Mouse (Mus musculus): ENCODE data around the gene Spaca5. TPM values are rescaled to one million over a fixed set of nuclear protein-coding genes. Genes with fewer than 3 reads are reported as not detected.

Gene Spaca5
- polyA plus RNA-seq (2012; rRNA removed): not detected in 2 replicates

DNA sequence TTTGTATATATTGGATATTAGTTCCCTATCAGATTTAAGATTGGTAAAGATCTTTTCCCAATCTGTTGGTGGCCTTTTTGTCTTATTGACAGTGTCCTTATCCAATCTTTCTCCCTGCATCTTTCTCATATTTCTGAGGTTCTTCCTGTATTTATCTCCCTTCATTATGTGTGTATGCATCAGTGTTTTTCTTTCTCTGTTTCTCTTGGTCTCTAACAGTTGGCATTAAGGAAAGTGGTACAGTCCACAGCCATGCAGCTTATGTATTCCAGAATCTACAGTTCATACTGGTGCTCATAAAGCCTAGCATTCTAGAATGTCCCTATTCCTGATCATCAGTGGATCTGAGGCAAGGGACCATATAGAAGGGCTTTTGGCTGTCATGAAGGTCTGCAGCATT is at the start of gene Spaca5:
Gene Spaca5 (plus strand): TSS at position 301 of the 400 bp plus-strand sequence.
- no peak within 1 kb of the TSS for H3K4me3 ChIP-seq (ENCODE audit: control insufficient read depth, insufficient read depth, low read length)
- no peaks in the 10 kb centered on the region for H3K36me3 ChIP-seq (ENCODE audit: control insufficient read depth, insufficient read depth, low read length)
- no peak for DNase-seq
- no peak within 1 kb of the TSS for H3K27ac ChIP-seq (ENCODE audit: control insufficient read depth, insufficient read depth, low read length)
- TF ChIP-seq POLR2A (IDR thresholded peaks at IDR 0.05; ENCODE audit: control insufficient read depth, extremely low read depth, insufficient read depth, low read length, poor library complexity) (no peak), CTCF (IDR thresholded peaks at IDR 0.05; ENCODE audit: borderline replicate concordance, control insufficient read depth, extremely low read depth, insufficient read depth, low read length, poor library complexity) (no peak)
- H3K27me3 ChIP-seq (ENCODE audit: control insufficient read depth, insufficient read depth, low read length): no peaks in the 10 kb centered on the region
- H3K4me1 ChIP-seq (replicated peaks; ENCODE audit: control insufficient read depth, insufficient read depth, low read length): no peaks in the 10 kb centered on the region

DNA sequence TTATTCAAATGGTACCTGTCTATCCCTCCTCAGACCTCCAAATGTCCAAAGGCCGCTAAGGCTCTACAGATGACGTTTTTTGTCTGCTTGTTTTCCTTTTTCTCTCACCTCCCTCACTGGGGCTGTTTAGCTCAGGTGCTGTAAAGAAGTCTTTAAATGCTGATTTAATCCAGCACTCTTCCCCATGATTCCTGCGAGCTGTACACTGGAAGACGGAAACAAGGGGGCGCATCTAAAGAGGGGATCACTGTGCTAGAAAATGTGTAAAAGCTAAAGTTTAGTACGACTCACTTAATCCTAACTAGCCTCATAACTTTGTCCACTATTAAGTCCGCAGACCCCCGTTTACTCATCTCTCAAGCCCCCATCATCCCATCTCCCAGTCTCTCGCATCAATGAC is 6.7 kb upstream of the Spaca5 start:
- no peaks in the 10 kb centered on the region for H3K36me3 ChIP-seq (ENCODE audit: control insufficient read depth, insufficient read depth, low read length)
- TF ChIP-seq POLR2A (IDR thresholded peaks at IDR 0.05; ENCODE audit: control insufficient read depth, extremely low read depth, insufficient read depth, low read length, poor library complexity) (no peak), CTCF (IDR thresholded peaks at IDR 0.05; ENCODE audit: borderline replicate concordance, control insufficient read depth, extremely low read depth, insufficient read depth, low read length, poor library complexity) (no peak)
- no peak overlapping the region for H3K27ac ChIP-seq (ENCODE audit: control insufficient read depth, insufficient read depth, low read length)
- no peak for DNase-seq
- H3K4me3 ChIP-seq (ENCODE audit: control insufficient read depth, insufficient read depth, low read length): peak overlapping the region; percentile 79
- H3K27me3 ChIP-seq (ENCODE audit: control insufficient read depth, insufficient read depth, low read length): no peaks in the 10 kb centered on the region
- H3K4me1 ChIP-seq (replicated peaks; ENCODE audit: control insufficient read depth, insufficient read depth, low read length): no peaks in the 10 kb centered on the region; the same call in 1 of the 2 replicates
- whole genome bisulfite sequencing: 15% methylated on average over 9 of the region's 9 CpGs

DNA sequence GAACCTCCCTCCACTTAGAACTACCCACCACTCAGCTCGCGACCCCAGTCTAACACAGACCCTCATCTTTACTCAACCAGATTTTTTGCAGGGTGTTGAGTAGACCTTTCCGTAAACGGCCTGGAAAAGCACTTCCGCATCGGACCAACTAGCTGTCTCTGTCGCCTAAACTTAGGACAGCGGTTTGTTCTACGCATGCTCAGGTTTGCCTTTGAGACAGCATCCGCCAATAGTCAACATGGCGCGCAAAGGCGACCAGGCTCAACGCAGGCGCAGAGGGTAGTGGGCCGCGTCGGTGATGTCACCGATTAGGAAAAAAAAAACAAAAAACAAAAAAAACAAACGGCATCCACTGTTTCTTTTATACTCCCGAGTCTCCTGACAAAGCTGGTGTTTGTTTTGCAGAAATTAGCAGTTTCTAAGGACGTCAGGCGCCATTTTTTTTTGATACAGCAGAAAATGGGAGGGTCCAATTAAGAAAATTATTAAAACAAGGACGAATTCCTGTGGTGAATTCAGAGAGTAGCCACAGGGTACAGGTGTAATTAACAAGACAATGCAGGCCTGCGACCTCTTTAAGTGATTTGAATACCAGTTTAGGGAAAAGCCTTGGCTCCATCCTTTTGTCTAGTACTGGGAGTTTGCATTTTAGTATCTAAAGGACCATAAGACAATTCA is 6.2 kb upstream of the Spaca5 start, which contains the start of gene Zfp182:
Gene Zfp182 (minus strand): TSS at position 451 of the 678 bp plus-strand sequence.
- no peaks in the 10 kb centered on the region for H3K36me3 ChIP-seq (ENCODE audit: control insufficient read depth, insufficient read depth, low read length)
- no peak within 1 kb of the TSS for H3K27ac ChIP-seq (ENCODE audit: control insufficient read depth, insufficient read depth, low read length)
- no peaks in the 10 kb centered on the region; the same call in 1 of the 2 replicates for H3K4me1 ChIP-seq (replicated peaks; ENCODE audit: control insufficient read depth, insufficient read depth, low read length)
- 6% methylated on average over 25 of the region's 25 CpGs for WGBS
- no peaks in the 10 kb centered on the region for H3K27me3 ChIP-seq (ENCODE audit: control insufficient read depth, insufficient read depth, low read length)
- TF ChIP-seq CTCF (IDR thresholded peaks at IDR 0.05; ENCODE audit: borderline replicate concordance, control insufficient read depth, extremely low read depth, insufficient read depth, low read length, poor library complexity) (no peak), POLR2A (IDR thresholded peaks at IDR 0.05; ENCODE audit: control insufficient read depth, extremely low read depth, insufficient read depth, low read length, poor library complexity) (no peak)
- peak within 1 kb of the TSS; percentile 79 for H3K4me3 ChIP-seq (ENCODE audit: control insufficient read depth, insufficient read depth, low read length)
- DNase-seq: peak; percentile 73

GRCm38 (mm10) chrX:21062544-21062890 is 5.7 kb upstream of the Spaca5 start:
- DNase-seq: no peak
- TF ChIP-seq POLR2A (IDR thresholded peaks at IDR 0.05; ENCODE audit: control insufficient read depth, extremely low read depth, insufficient read depth, low read length, poor library complexity) (no peak), CTCF (IDR thresholded peaks at IDR 0.05; ENCODE audit: borderline replicate concordance, control insufficient read depth, extremely low read depth, insufficient read depth, low read length, poor library complexity) (no peak)
- Histone ChIP-seq H3K4me3 (ENCODE audit: control insufficient read depth, insufficient read depth, low read length) (no peak overlapping the region), H3K4me1 (replicated peaks; ENCODE audit: control insufficient read depth, insufficient read depth, low read length) (no peaks in the 10 kb centered on the region; the same call in 1 of the 2 replicates), H3K36me3 (ENCODE audit: control insufficient read depth, insufficient read depth, low read length) (no peaks in the 10 kb centered on the region), H3K27ac (ENCODE audit: control insufficient read depth, insufficient read depth, low read length) (no peak overlapping the region), H3K27me3 (ENCODE audit: control insufficient read depth, insufficient read depth, low read length) (no peaks in the 10 kb centered on the region)
- WGBS: 94% methylated on average over 3 of the region's 3 CpGs

DNA sequence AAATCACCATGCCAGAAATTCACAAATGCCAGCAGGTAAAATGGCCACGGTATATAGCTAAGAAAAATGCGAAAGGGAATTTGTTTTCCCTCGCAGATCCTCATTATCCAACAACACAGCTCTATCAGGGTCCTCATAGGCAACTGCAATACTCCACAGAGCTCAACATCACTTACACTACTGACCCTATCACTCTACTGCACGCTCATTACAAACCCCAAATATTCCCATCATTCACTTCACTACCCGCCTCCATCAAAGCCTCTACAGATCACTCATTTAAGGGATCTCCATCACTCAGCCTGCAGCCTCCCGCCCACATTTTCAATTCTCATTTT is 20.4 kb downstream of the Spaca5 start:
- H3K27ac ChIP-seq (ENCODE audit: control insufficient read depth, insufficient read depth, low read length): peak overlapping the region; percentile 54; the same call in 1 of the 2 replicates
- no peak for DNase-seq
- 31% methylated on average over 6 of the region's 6 CpGs for WGBS
- H3K4me1 ChIP-seq (replicated peaks; ENCODE audit: control insufficient read depth, insufficient read depth, low read length): peaks cover 3% of the 10 kb centered on the region
- no peaks in the 10 kb centered on the region for H3K27me3 ChIP-seq (ENCODE audit: control insufficient read depth, insufficient read depth, low read length)
- TF ChIP-seq POLR2A (IDR thresholded peaks at IDR 0.05; ENCODE audit: control insufficient read depth, extremely low read depth, insufficient read depth, low read length, poor library complexity) (no peak), CTCF (IDR thresholded peaks at IDR 0.05; ENCODE audit: borderline replicate concordance, control insufficient read depth, extremely low read depth, insufficient read depth, low read length, poor library complexity) (no peak)
- H3K4me3 ChIP-seq (ENCODE audit: control insufficient read depth, insufficient read depth, low read length): peak overlapping the region; percentile 52
- H3K36me3 ChIP-seq (ENCODE audit: control insufficient read depth, insufficient read depth, low read length): no peaks in the 10 kb centered on the region

DNA sequence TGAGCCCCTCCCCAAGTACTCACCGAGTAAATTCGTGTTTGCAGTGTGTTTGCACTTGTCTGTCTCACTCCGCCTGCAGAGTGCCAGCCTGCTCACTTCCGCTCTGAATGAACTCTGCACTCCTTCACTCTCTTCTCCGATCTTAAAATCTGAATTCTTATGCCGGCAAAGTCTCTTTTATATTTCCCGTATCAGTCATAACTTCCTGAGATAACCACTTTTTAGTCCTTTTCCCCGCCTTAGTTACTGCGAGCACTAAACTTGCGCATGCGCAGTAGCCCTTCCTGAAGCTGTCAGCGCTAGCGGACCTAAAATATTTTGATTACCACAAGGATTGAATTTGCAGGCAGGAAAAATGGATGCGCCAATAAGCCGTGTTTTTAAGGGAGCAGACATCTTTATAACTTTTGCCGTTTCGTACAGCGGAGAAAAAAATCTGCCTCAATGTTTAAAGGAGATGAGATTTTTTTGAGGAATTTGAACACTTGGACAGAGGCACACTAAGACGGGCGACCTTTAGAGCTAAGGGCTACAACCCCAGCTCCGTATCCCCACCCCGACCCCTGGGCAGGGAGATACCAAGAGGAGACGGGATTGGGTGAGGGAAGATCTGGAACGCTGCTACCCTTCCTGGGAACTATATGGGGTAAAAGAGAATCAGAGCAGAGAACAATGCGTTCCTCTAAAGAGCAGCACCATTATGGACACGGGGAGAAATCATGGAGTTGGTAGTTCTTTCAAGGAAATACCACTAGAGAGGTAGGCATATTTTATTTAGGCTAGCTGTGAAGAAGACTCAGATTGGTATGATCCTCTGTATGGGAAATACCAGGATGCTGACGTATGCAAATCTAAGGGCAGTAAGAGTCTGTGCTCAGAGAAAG is 21.0 kb downstream of the Spaca5 start, which contains the start of gene Zfp300:
Gene Zfp300 (minus strand): TSS at position 545 of the 884 bp plus-strand sequence.
- peaks cover 3% of the 10 kb centered on the region for H3K4me1 ChIP-seq (replicated peaks; ENCODE audit: control insufficient read depth, insufficient read depth, low read length)
- no peaks in the 10 kb centered on the region for H3K36me3 ChIP-seq (ENCODE audit: control insufficient read depth, insufficient read depth, low read length)
- H3K4me3 ChIP-seq (ENCODE audit: control insufficient read depth, insufficient read depth, low read length): peak within 1 kb of the TSS; percentile 52
- DNase-seq: peak; percentile 48
- WGBS: 3% methylated on average over 27 of the region's 27 CpGs
- peak within 1 kb of the TSS; percentile 54; the same call in 1 of the 2 replicates for H3K27ac ChIP-seq (ENCODE audit: control insufficient read depth, insufficient read depth, low read length)
- TF ChIP-seq CTCF (IDR thresholded peaks at IDR 0.05; ENCODE audit: borderline replicate concordance, control insufficient read depth, extremely low read depth, insufficient read depth, low read length, poor library complexity): no peak
- TF ChIP-seq POLR2A (IDR thresholded peaks at IDR 0.05; ENCODE audit: control insufficient read depth, extremely low read depth, insufficient read depth, low read length, poor library complexity): no peak
- H3K27me3 ChIP-seq (ENCODE audit: control insufficient read depth, insufficient read depth, low read length): no peaks in the 10 kb centered on the region

All from thymus, adult 2 months (tissue).